Mouse (Mus musculus): ENCODE measurements around the gene Cds1.

Gene Cds1

GRCm38 (mm10) chr5:101764554-101765347 is at the start of gene Cds1:
Gene Cds1 (plus strand): TSS chr5:101765130.
- DNase-seq (ENCODE audit: low spot score in 2 of 2), result peak; percentile 20 to 60

GRCm38 (mm10) chr5:101724216-101724615 is 40.7 kb upstream of the Cds1 start:
- no peak for DNase-seq (ENCODE audit: low spot score in 2 of 2)

GRCm38 (mm10) chr5:101724756-101725155 is 40.2 kb upstream of the Cds1 start:
- DNase-seq (ENCODE audit: low spot score in 2 of 2), result no peak

- DNase-seq (ENCODE audit: low spot score in 2 of 2), result no peak
These were observed 39.2 kb upstream of the Cds1 start for GRCm38 (mm10) chr5:101725703-101726102.

GRCm38 (mm10) chr5:101726371-101726770 is 38.6 kb upstream of the Cds1 start:
- no peak for DNase-seq (ENCODE audit: low spot score in 2 of 2)

- DNase-seq (ENCODE audit: low spot score in 2 of 2), result no peak
These were observed 36.5 kb upstream of the Cds1 start for GRCm38 (mm10) chr5:101728304-101728905.

- DNase-seq (ENCODE audit: low spot score in 2 of 2), result no peak
These were observed 27.6 kb upstream of the Cds1 start for GRCm38 (mm10) chr5:101737341-101737740.

- no peak for DNase-seq (ENCODE audit: low spot score in 2 of 2)
These were observed 24.3 kb upstream of the Cds1 start for GRCm38 (mm10) chr5:101740471-101741223.

- no peak for DNase-seq (ENCODE audit: low spot score in 2 of 2)
These were observed 23.7 kb upstream of the Cds1 start for GRCm38 (mm10) chr5:101741224-101741591.

- DNase-seq (ENCODE audit: low spot score in 2 of 2), result no peak
These were observed 22.9 kb upstream of the Cds1 start for GRCm38 (mm10) chr5:101742014-101742413.

- no peak for DNase-seq (ENCODE audit: low spot score in 2 of 2)
These were observed 22.5 kb upstream of the Cds1 start for GRCm38 (mm10) chr5:101742425-101742824.

GRCm38 (mm10) chr5:101744886-101745285 is 20.0 kb upstream of the Cds1 start:
- no peak for DNase-seq (ENCODE audit: low spot score in 2 of 2)

- no peak for DNase-seq (ENCODE audit: low spot score in 2 of 2)
These were observed 11.2 kb upstream of the Cds1 start for GRCm38 (mm10) chr5:101753680-101754079.

- no peak for DNase-seq (ENCODE audit: low spot score in 2 of 2)
These were observed 7.3 kb upstream of the Cds1 start for GRCm38 (mm10) chr5:101757669-101758068.

- DNase-seq (ENCODE audit: low spot score in 2 of 2), result no peak
These were observed 3.2 kb upstream of the Cds1 start for GRCm38 (mm10) chr5:101761685-101762084.

- DNase-seq (ENCODE audit: low spot score in 2 of 2), result no peak
These were observed 1.4 kb upstream of the Cds1 start for GRCm38 (mm10) chr5:101763571-101763970.

- DNase-seq (ENCODE audit: low spot score in 2 of 2), result no peak
These were observed 516 bp downstream of the Cds1 start for GRCm38 (mm10) chr5:101765390-101765901.

GRCm38 (mm10) chr5:101766248-101766647 is 1.3 kb downstream of the Cds1 start:
- DNase-seq (ENCODE audit: low spot score in 2 of 2), result no peak

GRCm38 (mm10) chr5:101767086-101767485 is 2.2 kb downstream of the Cds1 start:
- no peak for DNase-seq (ENCODE audit: low spot score in 2 of 2)

- no peak for DNase-seq (ENCODE audit: low spot score in 2 of 2)
These were observed 2.6 kb downstream of the Cds1 start for GRCm38 (mm10) chr5:101767486-101767885.

- no peak for DNase-seq (ENCODE audit: low spot score in 2 of 2)
These were observed 3.6 kb downstream of the Cds1 start for GRCm38 (mm10) chr5:101768558-101768957.

- no peak for DNase-seq (ENCODE audit: low spot score in 2 of 2)
These were observed 7.7 kb downstream of the Cds1 start for GRCm38 (mm10) chr5:101772621-101773020.

Data from natural killer cell, adult 2 months (primary cell).